Mouse (Mus musculus): ENCODE results near the gene Ticrr.

GRCm38 (mm10) chr7:79727091-79727490 lies 67.1 kb downstream of the Ticrr start:
- TF ChIP-seq KAT2A (conservative IDR thresholded peaks at IDR 0.05; ENCODE audit: low read depth, low read length) = no peak
- TF ChIP-seq CHD1 (IDR thresholded peaks at IDR 0.05; ENCODE audit: low read depth, low read length) = no peak
- TF ChIP-seq CHD2 (IDR thresholded peaks at IDR 0.05; ENCODE audit: low read length) = no peak
- peak; percentile 86 to 89 (median 89) for TF ChIP-seq CTCF (IDR thresholded peaks at IDR 0.05 in 2 of 3, conservative IDR thresholded peaks at IDR 0.05 in 1 of 3; ENCODE audit: control insufficient read depth in 1 of 3, insufficient read depth in 1 of 3, low read depth in 2 of 3, low read length in 3 of 3, poor library complexity in 1 of 3, severe bottlenecking in 1 of 3)
- no peak for TF ChIP-seq GABPA (IDR thresholded peaks at IDR 0.05; ENCODE audit: low read depth, low read length)
- no peak for TF ChIP-seq POLR2A (IDR thresholded peaks at IDR 0.05; ENCODE audit: control insufficient read depth in 1 of 2, insufficient read depth in 1 of 2, low read depth in 1 of 2, low read length in 2 of 2, poor library complexity in 1 of 2)
- TF ChIP-seq ZC3H11A (IDR thresholded peaks at IDR 0.05; ENCODE audit: low read depth, low read length) = peak; percentile 29; the same call in 1 of the 2 replicates
- TF ChIP-seq ZNF384 (IDR thresholded peaks at IDR 0.05; ENCODE audit: low read depth, low read length) = no peak
- no peak for TF ChIP-seq ELF1 (IDR thresholded peaks at IDR 0.05; ENCODE audit: low read depth, low read length)
- TF ChIP-seq MXI1 (IDR thresholded peaks at IDR 0.05; ENCODE audit: low read depth, low read length) = no peak
- no peak for TF ChIP-seq HCFC1 (IDR thresholded peaks at IDR 0.05; ENCODE audit: low read depth, low read length)
- no peak for TF ChIP-seq EP300 (IDR thresholded peaks at IDR 0.05; ENCODE audit: low read depth in 1 of 2, low read length in 2 of 2)
- TF ChIP-seq E2F4 (IDR thresholded peaks at IDR 0.05; ENCODE audit: borderline replicate concordance, low read depth, low read length) = no peak
